Mouse (Mus musculus): ENCODE measurements around the gene Lsm4. TPM values are rescaled to one million over a fixed set of nuclear protein-coding genes. Genes with fewer than 3 reads are reported as not detected.

Gene Lsm4
- total and polyA plus RNA-seq, 3 experiments: 143 to 240 (median 168) TPM

DNA sequence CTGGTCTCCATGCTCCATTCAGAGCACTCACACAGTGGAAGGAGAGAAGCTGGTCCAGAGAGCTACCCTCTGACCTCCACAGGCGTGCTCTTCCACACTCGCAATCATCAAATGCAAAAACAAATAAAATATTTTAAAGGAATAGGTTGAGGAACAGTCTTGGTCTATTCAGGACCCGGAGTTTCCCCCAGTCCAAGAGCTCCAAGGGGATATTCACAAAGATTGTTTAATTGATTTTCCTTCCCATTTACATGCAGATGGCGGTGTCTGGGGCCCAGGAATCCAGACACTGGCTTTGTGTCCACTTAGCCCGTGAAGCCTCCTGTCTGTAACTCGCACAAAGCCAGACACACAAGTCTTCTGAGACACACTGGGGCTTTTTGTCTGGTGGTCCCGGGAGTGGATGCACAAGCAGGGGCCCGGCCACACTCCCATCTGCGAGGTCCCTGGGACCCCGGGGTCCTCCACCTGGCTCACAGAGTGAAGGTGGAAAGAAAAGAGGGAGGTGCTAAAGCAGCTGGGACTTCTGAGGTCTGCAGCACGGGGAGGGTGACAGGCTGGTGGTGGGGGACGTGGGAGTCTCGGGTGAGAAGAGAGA, 16.8 kb upstream of the Lsm4 start:
- Histone ChIP-seq H3K9ac (ENCODE audit: insufficient read depth, low read depth) (no peak overlapping the region), H3K27me3 (replicated peaks) (no peaks in the 10 kb centered on the region), H3K4me1 (ENCODE audit: control insufficient read depth in 1 of 2, insufficient read depth in 2 of 2) (peaks cover 10 to 59% of the 10 kb centered on the region in 2 experiments), H3K79me2 (replicated peaks; ENCODE audit: control insufficient read depth, extremely low read depth, insufficient read depth, poor library complexity, severe bottlenecking) (peaks cover 12% of the 10 kb centered on the region; the same call in 1 of the 2 replicates), H3K4me2 (ENCODE audit: insufficient read depth, low read depth, poor library complexity, severe bottlenecking) (no peak overlapping the region), H3K4me3 (replicated peaks in 1 of 3; ENCODE audit: low read depth in 2 of 3, low read length in 2 of 3, poor library complexity in 1 of 3) (no peak overlapping the region), H3K36me3 (replicated peaks in 1 of 2; ENCODE audit: control insufficient read depth in 1 of 2, insufficient read depth in 1 of 2, low read length in 1 of 2) (peaks cover 13 to 54% of the 10 kb centered on the region in 2 experiments), H3K9me3 (replicated peaks; ENCODE audit: low read length) (no peaks in the 10 kb centered on the region), H3K27ac (ENCODE audit: insufficient read depth, low read depth) (no peak overlapping the region)
- in situ Hi-C loops (cut with MboI; ENCODE audit: low pct_ligation_motif_present, low pct_unique_long_range_greater_than_20kb, low sequenced_read_pairs): no loop called here
- TF ChIP-seq PAX5 (IDR thresholded peaks at IDR 0.05; ENCODE audit: low read length) (no peak), ZKSCAN1 (IDR thresholded peaks at IDR 0.05; ENCODE audit: borderline replicate concordance, low read depth, low read length) (no peak), NELFE (IDR thresholded peaks at IDR 0.05; ENCODE audit: low read depth, low read length) (no peak), UBTF (IDR thresholded peaks at IDR 0.05; ENCODE audit: low read depth, low read length) (no peak), E2F4 (IDR thresholded peaks at IDR 0.05; ENCODE audit: insufficient replicate concordance, low read depth, low read length) (no peak), RAD21 (IDR thresholded peaks at IDR 0.05; ENCODE audit: low read depth, low read length) (no peak), ZNF384 (IDR thresholded peaks at IDR 0.05; ENCODE audit: low read depth, low read length) (no peak), ELF1 (IDR thresholded peaks at IDR 0.05; ENCODE audit: low read depth, low read length) (no peak), ZC3H11A (IDR thresholded peaks at IDR 0.05; ENCODE audit: low read depth, low read length) (no peak), EP300 (IDR thresholded peaks at IDR 0.05; ENCODE audit: low read length) (no peak)
- dilution Hi-C loops (cut with MboI; ENCODE audit: extremely low pct_ligation_motif_present, extremely low pct_unique_long_range_greater_than_20kb, low sequenced_read_pairs): no loop called here
- no peak for DNase-seq (ENCODE audit: extremely low read depth)

DNA sequence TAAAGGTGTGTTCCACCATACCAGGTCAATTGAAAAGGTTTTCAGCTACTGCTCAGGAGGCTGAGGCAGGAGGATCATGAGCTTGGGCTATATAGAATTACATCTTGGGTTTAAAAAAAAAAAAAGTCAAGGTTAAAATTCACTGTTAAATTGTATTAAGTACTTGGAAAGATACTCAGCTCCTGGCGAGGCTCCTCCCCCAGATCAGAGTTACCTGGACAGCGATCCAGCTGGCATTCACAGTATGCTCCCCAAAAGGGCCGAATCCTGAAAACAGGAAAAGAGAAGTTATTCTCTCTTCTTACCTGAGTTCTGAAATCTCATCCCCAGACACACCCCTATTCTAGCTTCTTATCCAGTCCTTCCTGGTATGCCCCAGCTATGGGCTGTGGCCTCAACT, 15.8 kb upstream of the Lsm4 start:
- no peak overlapping the region for H3K4me2 ChIP-seq (ENCODE audit: insufficient read depth, low read depth, poor library complexity, severe bottlenecking)
- H3K9me3 ChIP-seq (replicated peaks; ENCODE audit: low read length): no peaks in the 10 kb centered on the region
- H3K4me1 ChIP-seq (ENCODE audit: control insufficient read depth in 1 of 2, insufficient read depth in 2 of 2): peaks cover 10 to 64% of the 10 kb centered on the region in 2 experiments
- H3K9ac ChIP-seq (ENCODE audit: insufficient read depth, low read depth): no peak overlapping the region
- no peak for DNase-seq (ENCODE audit: extremely low read depth)
- H3K79me2 ChIP-seq (replicated peaks; ENCODE audit: control insufficient read depth, extremely low read depth, insufficient read depth, poor library complexity, severe bottlenecking): peaks cover 12% of the 10 kb centered on the region; the same call in 1 of the 2 replicates
- H3K36me3 ChIP-seq (replicated peaks in 1 of 2; ENCODE audit: control insufficient read depth in 1 of 2, insufficient read depth in 1 of 2, low read length in 1 of 2): peaks cover 6 to 46% of the 10 kb centered on the region in 2 experiments
- H3K27me3 ChIP-seq (replicated peaks): no peaks in the 10 kb centered on the region
- H3K4me3 ChIP-seq (replicated peaks in 1 of 3; ENCODE audit: low read depth in 2 of 3, low read length in 2 of 3, poor library complexity in 1 of 3): no peak overlapping the region
- TF ChIP-seq JUND (conservative IDR thresholded peaks at IDR 0.05; ENCODE audit: low read depth, low read length) (no peak), HCFC1 (IDR thresholded peaks at IDR 0.05; ENCODE audit: low read depth, low read length) (no peak), RAD21 (IDR thresholded peaks at IDR 0.05; ENCODE audit: low read depth, low read length) (no peak), MAZ (IDR thresholded peaks at IDR 0.05; ENCODE audit: low read depth, low read length) (no peak), SIN3A (IDR thresholded peaks at IDR 0.05; ENCODE audit: low read length) (no peak), BHLHE40 (IDR thresholded peaks at IDR 0.05; ENCODE audit: low read depth, low read length) (no peak), ELF1 (IDR thresholded peaks at IDR 0.05; ENCODE audit: low read depth, low read length) (no peak), NELFE (IDR thresholded peaks at IDR 0.05; ENCODE audit: low read depth, low read length) (no peak), KAT2A (IDR thresholded peaks at IDR 0.05; ENCODE audit: insufficient replicate concordance, low read length) (no peak), CHD1 (IDR thresholded peaks at IDR 0.05; ENCODE audit: low read depth, low read length) (no peak)
- dilution Hi-C loops (cut with MboI; ENCODE audit: extremely low pct_ligation_motif_present, extremely low pct_unique_long_range_greater_than_20kb, low sequenced_read_pairs) (no loop called here), in situ Hi-C loops (cut with MboI; ENCODE audit: low pct_ligation_motif_present, low pct_unique_long_range_greater_than_20kb, low sequenced_read_pairs) (no loop called here)
- H3K27ac ChIP-seq (ENCODE audit: insufficient read depth, low read depth): no peak overlapping the region
